Mouse (Mus musculus): ENCODE measurements around the gene Simc1. TPM values are rescaled to one million over a fixed set of nuclear protein-coding genes. Genes with fewer than 3 reads are reported as not detected.

Simc1 gene
- total RNA-seq, 1 experiment from 2014 or later: 21.9 TPM

DNA sequence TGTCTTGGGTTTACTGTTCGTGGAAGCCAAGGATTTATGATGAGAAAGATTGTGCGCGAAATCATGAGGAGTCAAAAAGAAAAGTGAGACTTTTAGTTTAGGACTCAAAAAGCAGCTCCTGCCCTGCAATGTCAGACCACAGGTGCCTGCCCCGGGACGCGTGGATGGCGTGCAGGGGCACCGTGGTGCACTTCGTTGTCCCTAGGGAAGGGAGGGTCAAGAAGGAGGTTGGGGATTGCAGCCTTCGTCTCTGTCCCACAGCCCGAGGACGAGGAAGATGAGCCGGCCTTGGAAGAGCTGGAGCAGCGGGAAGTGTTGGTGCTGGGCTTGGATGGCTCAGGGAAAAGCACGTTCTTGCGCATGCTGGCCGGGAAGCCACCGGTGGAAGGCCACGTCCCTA lies 71.9 kb downstream of the Simc1 start:
- ATAC-seq (ENCODE audit: extremely low read depth, insufficient number of reproducible peaks, low FRiP score, poor library complexity, severe bottlenecking): no peak

DNA sequence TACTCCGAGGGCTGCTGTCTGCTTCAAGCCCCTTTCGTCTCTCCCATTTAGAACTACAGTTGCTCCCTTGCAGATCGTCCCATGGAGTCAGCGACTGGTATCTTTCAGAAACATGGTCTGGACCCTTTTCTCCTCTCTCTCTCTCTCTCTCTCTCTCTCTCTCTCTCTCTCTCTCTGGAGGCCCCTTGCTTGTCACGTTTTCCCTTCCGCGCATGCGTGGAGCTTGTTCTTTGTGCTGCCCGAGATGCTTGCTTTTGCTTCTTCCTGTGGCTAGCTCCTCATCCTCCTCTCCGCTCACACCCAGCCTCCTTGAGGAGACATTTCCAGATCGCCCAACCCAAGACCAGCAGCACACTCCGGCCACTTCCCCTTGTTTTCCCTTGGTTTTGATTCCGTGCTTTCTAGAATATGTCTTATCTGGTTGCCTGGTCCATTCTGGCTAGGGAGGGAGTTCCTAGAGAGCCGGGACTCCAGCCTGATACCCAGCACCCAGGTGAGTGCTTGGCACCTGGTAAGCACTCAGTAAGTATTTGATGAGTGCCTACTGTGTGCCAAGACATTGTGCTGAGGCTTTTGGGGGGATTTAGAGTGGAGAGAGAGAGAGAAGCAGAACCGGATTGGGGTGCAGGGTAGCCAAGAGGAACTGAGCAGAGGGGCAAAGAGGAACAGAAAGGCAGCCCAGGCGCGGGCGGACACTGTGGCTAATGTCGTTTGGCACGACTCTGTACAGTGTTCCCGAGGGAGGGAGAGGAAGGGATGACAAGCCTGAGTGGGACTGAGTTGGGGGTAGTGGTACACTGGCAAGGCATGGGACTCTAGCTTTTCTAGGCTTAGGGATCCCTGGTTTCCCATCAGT lies 74.3 kb downstream of the Simc1 start:
- peak; percentile 50 for ATAC-seq (ENCODE audit: extremely low read depth, insufficient number of reproducible peaks, low FRiP score, poor library complexity, severe bottlenecking)

DNA sequence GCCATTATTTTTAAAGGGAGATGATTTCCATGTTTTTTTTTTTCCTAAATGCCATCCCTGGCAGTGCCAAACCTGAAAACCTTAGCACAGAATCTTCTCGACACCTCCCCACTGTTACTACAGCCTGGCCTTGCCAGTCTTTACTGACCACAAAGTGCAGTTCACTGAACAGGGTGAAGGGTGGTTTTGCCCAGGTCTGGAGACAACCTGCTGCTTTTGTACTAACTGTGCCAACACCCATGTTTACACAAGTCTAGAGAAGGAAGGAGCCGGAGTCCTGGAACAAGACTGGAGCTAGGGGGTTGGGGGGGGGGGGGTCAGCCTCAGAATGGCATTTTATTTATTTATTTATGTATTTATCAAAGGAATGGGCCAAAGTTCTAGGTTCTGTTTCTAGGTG lies 77.8 kb downstream of the Simc1 start:
- ATAC-seq (ENCODE audit: extremely low read depth, insufficient number of reproducible peaks, low FRiP score, poor library complexity, severe bottlenecking): no peak

DNA sequence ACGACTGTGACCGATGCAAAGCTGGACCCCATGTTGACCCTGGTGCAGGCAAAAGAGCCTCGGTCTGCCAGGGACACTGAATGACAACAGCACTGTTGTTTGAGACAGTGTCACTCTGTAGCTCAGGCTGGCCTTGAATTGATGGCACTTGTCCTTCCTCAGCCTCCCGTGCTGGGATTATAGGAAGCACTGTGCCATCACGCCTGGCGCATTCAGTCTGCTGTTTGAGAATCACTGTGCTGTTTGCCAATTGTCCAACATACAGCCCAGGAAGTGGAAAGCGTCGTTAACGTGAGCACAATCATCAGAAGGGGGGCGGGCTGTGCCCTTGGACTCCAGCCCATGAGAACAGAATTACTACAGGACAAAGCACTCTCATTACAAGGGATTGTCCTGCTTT lies 78.5 kb downstream of the Simc1 start:
- no peak for ATAC-seq (ENCODE audit: extremely low read depth, insufficient number of reproducible peaks, low FRiP score, poor library complexity, severe bottlenecking)

DNA sequence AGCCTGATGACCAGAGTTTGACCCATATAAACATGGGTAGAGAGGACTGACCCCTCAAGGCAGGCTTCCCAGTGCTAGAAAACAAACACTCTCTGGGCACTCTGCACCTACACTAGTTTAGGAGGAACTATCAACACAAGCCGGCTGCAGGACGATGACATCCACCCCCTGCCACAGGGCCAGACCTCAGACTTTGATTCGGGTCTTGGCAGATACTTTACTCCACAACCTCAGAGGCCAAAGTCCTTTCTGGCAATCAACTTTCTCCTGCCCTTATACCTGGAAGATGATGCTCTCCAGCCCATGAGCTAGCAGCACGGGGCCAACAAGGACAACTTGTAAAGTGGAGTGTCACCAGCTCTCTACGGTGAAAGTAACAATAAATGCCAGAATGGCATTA lies 79.3 kb downstream of the Simc1 start:
- ATAC-seq (ENCODE audit: extremely low read depth, insufficient number of reproducible peaks, low FRiP score, poor library complexity, severe bottlenecking): no peak

DNA sequence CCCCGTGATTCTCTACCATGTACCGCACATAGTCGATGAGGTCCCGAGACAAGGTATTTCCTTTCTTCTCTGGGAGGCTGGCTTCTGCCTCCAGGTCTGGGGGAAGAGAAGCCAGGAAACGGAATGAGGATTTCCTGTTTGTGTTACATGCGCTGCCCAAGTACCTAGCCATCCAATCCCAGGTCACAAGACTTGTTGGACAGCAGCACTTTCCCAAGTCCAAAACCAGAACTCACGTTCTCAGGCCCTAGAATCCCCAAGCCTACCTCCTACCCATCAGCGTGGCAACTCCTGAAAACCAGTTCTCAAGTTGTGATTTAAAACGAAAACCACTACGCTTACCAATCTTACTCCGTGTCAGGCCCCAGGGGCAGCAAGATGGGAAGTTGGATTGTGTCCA lies 82.3 kb downstream of the Simc1 start:
- ATAC-seq (ENCODE audit: extremely low read depth, insufficient number of reproducible peaks, low FRiP score, poor library complexity, severe bottlenecking): no peak

DNA sequence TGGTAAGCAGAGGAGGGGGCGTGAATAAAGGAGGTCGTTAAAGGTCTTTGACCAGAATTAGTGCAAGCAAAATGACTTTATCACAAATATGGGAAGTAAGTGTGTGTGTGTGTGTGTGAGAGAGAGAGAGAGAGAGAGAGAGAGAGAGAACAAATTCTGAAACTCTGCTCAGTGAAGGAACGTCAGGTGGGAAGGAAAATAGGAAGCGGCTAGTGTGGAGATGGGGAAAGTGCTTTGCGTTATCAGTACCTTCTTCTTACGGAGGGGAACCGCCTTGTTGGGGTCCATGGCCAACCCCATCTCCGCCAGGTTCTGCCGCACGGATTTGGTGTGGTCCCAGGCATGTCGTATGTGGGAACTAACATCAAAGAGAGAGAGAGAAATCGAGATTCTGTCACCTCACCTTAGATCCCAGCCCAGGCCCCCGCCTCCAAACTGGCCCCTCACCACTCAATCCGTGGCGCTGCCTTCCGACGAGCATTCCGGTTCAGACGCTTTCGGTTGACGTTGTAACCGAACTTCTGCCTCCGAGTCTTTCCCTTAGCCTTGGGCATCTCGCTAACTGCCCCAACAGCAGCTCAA lies 85.9 kb downstream of the Simc1 start:
- no peak for ATAC-seq (ENCODE audit: extremely low read depth, insufficient number of reproducible peaks, low FRiP score, poor library complexity, severe bottlenecking)

DNA sequence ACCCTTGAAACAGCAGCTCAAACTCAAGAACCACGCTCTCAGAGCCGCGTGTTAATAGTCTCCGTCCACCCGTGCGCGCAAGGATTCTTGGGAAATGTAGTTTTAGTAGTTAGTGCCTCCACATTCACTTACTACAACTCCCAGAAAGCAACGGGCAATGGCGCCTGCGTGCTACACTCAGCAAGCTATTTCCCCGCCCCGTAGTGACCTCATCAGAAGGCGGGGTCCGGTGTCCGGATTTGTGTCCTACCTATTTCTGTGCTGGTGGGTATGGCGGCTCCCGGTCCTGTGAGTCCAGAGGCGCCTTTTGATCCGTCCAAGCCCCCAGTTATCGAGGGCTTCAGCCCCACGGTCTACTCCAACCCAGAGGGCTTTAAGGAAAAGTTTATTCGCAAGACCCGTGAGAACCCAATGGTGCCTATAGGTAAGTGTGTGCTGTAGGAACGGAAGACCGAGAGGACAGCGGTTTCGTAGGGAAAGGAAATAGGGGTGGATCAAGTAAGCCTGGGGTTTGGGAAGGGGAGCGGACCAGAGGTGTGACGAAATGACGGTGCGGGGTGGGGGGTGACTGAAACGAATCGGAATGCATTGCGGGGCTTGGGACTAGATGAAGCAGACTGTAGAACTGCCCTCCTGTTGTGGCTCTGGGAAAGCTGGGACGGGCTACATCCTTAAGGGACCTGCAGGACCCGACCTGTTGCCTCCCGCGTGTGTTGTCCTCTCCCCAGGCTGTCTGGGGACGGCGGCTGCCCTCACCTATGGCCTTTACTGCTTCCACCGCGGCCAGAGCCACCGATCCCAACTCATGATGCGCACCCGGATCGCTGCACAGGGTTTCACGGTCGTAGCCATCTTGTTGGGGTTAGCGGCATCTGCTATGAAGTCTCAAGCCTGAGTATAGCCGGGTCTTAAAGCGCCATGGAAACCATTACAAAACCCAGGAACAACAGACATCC lies 86.7 kb downstream of the Simc1 start, which contains the start of the genes Nop16 and Higd2a:
Nop16 (minus strand) TSS at position 95 of the 956 bp plus-strand sequence.
Higd2a (plus strand) TSS at position 212 of the 956 bp plus-strand sequence.
- peak; percentile 99 for ATAC-seq (ENCODE audit: extremely low read depth, insufficient number of reproducible peaks, low FRiP score, poor library complexity, severe bottlenecking)

DNA sequence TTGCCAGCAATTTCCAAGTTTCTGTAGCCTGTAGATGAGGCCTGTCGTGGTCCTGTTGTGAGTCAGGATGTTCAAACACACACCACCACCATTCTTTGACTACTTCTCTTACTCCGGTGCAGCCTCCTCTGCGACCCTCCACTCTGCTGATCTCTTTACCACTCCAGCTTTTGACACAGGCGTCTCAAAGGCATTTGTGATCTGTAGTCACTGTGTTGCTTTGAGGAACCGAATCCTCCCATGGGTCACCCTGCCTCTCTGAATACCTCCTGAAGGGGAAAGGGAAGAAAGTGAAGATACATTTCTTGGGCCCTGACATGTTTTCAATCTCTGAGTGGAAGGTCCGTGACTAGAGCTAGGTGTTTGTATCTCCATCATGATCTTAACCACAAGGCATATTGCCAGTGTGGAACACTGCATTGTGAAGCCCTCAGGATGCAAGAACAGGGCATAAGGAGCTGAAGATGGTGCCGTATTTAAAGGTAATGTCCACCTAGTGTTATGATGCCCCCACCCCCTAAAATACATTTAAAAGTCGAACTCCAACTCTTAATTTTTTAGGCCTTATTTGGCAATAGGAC lies 88.3 kb downstream of the Simc1 start:
- no peak for ATAC-seq (ENCODE audit: extremely low read depth, insufficient number of reproducible peaks, low FRiP score, poor library complexity, severe bottlenecking)

DNA sequence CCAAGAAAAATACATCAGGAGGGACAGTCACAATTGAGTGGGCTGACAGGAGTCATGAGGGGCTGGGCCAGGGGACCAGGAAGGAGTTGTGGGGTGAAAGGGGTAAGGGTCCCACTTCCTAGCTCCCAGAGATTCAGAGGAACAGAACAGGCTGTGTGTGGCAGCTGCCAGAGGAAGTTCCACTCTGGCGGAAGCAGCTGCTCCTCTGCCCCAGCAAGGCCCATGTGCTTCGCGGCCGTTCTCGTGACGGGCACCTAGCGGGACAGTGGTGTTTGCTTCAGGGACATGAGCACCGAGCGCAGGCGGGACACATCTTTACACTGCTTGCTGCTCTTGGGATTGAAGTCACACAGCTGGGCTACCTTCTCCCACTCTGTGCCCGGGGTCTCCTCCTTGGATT lies 90.0 kb downstream of the Simc1 start:
- ATAC-seq (ENCODE audit: extremely low read depth, insufficient number of reproducible peaks, low FRiP score, poor library complexity, severe bottlenecking): no peak

DNA sequence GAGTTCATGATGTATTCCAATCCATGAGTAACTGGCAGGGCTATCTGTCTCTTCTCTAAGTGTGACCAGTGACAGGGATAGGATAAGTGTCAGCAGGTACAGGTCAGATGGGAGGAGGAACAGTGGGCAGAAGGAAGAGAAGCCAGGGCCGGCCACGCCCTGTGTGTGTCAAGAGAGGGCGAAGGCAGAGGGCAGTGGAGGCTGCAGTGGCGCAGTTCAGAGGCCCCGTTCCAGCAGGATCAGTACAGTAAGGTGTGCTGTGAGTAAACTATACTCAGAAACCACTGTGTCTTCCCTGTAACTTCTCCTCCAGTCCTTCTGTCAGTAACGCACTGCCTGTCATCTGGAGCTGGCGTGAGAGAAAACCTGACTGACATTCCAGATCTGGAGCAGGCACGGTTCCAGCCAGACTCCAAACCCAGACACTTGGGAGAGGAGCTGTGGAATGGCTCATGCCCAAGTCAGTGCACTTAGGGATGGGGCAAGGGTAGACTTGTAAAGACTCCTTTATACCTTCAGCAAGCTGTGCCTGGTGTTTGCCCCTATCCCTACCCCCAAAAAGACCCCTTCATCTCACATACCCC lies 92.6 kb downstream of the Simc1 start:
- ATAC-seq (ENCODE audit: extremely low read depth, insufficient number of reproducible peaks, low FRiP score, poor library complexity, severe bottlenecking): no peak

DNA sequence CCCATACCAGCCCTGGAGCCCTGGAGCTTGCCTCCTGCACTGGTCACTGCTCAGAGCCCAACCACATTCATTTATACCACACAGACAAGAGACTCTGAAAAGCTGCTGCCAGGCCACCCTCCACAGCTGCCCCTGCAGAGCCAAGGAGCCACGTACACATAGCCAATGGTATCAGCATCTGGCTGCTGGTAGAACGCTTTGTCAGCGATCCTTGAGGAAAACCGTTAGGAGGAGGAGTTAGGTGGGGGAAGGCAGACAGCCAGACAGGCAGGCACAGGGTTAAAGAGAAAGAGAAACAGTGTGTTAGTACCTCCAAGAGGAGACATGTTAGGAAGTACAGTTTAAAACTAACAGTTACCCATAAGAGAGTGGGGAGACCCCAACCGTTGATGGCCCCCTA lies 93.3 kb downstream of the Simc1 start:
- ATAC-seq (ENCODE audit: extremely low read depth, insufficient number of reproducible peaks, low FRiP score, poor library complexity, severe bottlenecking): no peak

DNA sequence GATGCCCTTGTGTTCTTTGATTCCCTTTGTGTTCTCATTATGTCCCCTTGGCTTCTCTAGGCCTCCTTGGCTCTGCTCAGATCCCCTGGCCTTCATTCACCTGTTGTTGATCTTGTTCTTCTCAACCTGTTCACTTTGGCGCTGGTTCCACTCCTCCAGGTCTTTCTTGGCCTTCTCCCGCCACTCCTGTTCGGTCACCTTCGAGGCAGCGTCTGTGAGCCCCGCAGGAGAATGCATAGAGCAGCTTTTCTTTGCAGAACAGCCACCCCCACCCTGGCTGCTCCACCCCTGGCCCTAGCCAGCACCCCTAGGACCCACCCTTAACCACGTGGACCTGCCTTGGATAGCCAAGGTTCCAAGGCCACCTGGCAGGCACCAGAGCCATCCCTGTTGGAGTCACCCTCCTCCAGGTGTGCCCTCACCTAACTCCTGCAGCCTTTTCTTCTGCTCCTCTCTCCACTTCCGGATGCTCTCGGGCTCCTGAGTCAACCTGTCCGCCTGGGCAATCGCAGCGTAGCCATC lies 95.1 kb downstream of the Simc1 start:
- no peak for ATAC-seq (ENCODE audit: extremely low read depth, insufficient number of reproducible peaks, low FRiP score, poor library complexity, severe bottlenecking)

Other genes with a start within 250 kb of the Simc1 start
- gene Cplx2, start 132.4 kb upstream of the Simc1 start, total RNA-seq (2017): 2.7 and 2.9 TPM in 2 replicates
- 13.4 and 16.1 TPM in 2 replicates for gene Thoc3, start 34.9 kb upstream of the Simc1 start, total RNA-seq (2017)
- 36.5 and 38.3 TPM in 2 replicates for gene 4833439L19Rik, start 61.7 kb downstream of the Simc1 start, total RNA-seq (2017)
- 6.5 and 13.0 TPM in 2 replicates for gene Arl10, start 71.2 kb downstream of the Simc1 start, total RNA-seq (2017)
- gene Nop16, start 86.3 kb downstream of the Simc1 start, total RNA-seq (2017): 9.3 and 18.2 TPM in 2 replicates
- gene Higd2a, start 86.4 kb downstream of the Simc1 start, total RNA-seq (2017): 36.0 and 37.1 TPM in 2 replicates
- 8.7 and 9.3 TPM in 2 replicates for gene Cltb, start 107.6 kb downstream of the Simc1 start, total RNA-seq (2017)
- gene Faf2, start 118.0 kb downstream of the Simc1 start, total RNA-seq (2017): 52.1 and 64.1 TPM in 2 replicates
- 98.7 and 112 TPM in 2 replicates for gene Rnf44, start 190.1 kb downstream of the Simc1 start, total RNA-seq (2017)
- gene Cdhr2, start 197.7 kb downstream of the Simc1 start, total RNA-seq (2017): not detected in 2 replicates
- not detected in 2 replicates for gene Gprin1, start 246.1 kb downstream of the Simc1 start, total RNA-seq (2017)